Mouse (Mus musculus) inflammation-experienced regulatory T-cells, adult 16 weeks (primary cell): ENCODE measurements around the gene Calcrl. TPM values are rescaled to one million over a fixed set of nuclear protein-coding genes. Genes with fewer than 3 reads are reported as not detected.

ENCODE experiments used
- polyA plus RNA-seq: library from polyadenylated mRNA; unstranded; fragments of 100-300 nt; shearing (Covaris generic); gene quantifications from one replicate; pipeline ENCODE4 v1.2.1, GENCODE M21; 2017

Gene Calcrl
- 36.0 TPM for polyA plus RNA-seq

DNA sequence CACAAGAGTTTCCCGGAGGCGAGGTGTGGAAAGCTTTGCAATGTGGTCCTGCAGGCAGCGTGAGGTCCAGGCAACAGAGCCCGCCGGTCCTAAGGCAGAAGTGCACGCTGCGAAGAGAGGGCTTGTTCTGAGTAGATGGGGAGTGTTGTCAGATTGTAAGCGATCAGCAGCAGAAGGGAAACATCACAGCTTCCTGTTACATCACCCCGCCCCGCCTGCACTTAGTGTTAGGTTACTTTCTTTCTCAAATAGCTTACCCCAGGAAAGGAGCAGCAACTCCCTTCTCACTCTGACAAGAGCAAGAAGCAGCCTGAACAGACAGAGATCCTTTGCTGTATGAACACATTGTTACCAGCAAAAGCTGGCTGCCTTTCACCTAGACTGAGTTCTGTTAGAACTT lies at the start of gene Calcrl:
Gene Calcrl, minus strand, starts transcription at position 274 of the 400 bp plus-strand sequence.

Other genes with a start within 250 kb of the Calcrl start
- 9.9 TPM for gene Tfpi, start 51.4 kb upstream of the Calcrl start, polyA plus RNA-seq
- 4.3 TPM for gene Ctnnd1, start 225.4 kb upstream of the Calcrl start, polyA plus RNA-seq
- 0.16 TPM for gene Btbd18, start 233.7 kb upstream of the Calcrl start, polyA plus RNA-seq
- gene Selenoh, start 245.4 kb upstream of the Calcrl start, polyA plus RNA-seq: 88.2 TPM